Mouse (Mus musculus) gastrocnemius, postnatal 10 days (tissue): ENCODE data around the gene Sox21. TPM values are rescaled to one million over a fixed set of nuclear protein-coding genes. Genes with fewer than 3 reads are reported as not detected.

Experiments
- DNase-seq: peaks from one replicate; pipeline ENCODE4 v3.0.0; 2021; ENCODE audit warnings: mixed read lengths
- microRNA-seq, 2 experiments: library from miRNA; unstranded; fragments of <30 nt; microRNA quantifications; one replicate each; pipeline ENCODE4 v1.2.0; 2021
- total RNA-seq, 2 experiments: library from RNA; stranded (reverse); gene quantifications; 2 replicates each; pipeline ENCODE4 v1.2.3; 2021

The Sox21 gene
- total RNA-seq, 2 experiments from 2014 or later, result not detected

GRCm38 (mm10) chr14:118225061-118225743 lies 11.6 kb downstream of the Sox21 start:
- no peak for DNase-seq

GRCm38 (mm10) chr14:118220885-118221284 lies 15.9 kb downstream of the Sox21 start:
- DNase-seq, result no peak

GRCm38 (mm10) chr14:118216826-118217225 lies 20.0 kb downstream of the Sox21 start:
- no peak for DNase-seq

GRCm38 (mm10) chr14:118212188-118212804 lies 24.5 kb downstream of the Sox21 start:
- no peak for DNase-seq

GRCm38 (mm10) chr14:118209642-118210041 lies 27.2 kb downstream of the Sox21 start:
- DNase-seq, result no peak

GRCm38 (mm10) chr14:118207347-118207746 lies 29.5 kb downstream of the Sox21 start:
- DNase-seq, result no peak

GRCm38 (mm10) chr14:118203031-118203430 lies 33.8 kb downstream of the Sox21 start:
- no peak for DNase-seq

GRCm38 (mm10) chr14:118202006-118202405 lies 34.8 kb downstream of the Sox21 start:
- DNase-seq, result no peak

- DNase-seq, result no peak
Observed at GRCm38 (mm10) chr14:118200731-118201130, 36.1 kb downstream of the Sox21 start.

- no peak for DNase-seq
Observed at GRCm38 (mm10) chr14:118197063-118197462, 39.8 kb downstream of the Sox21 start.

GRCm38 (mm10) chr14:118194219-118194914 lies 42.5 kb downstream of the Sox21 start:
- no peak for DNase-seq

GRCm38 (mm10) chr14:118193663-118194062 lies 43.2 kb downstream of the Sox21 start:
- no peak for DNase-seq

- DNase-seq, result no peak
Observed at GRCm38 (mm10) chr14:118193001-118193628, 43.7 kb downstream of the Sox21 start.

- DNase-seq, result no peak
Observed at GRCm38 (mm10) chr14:118191442-118191841, 45.4 kb downstream of the Sox21 start.

Small RNA genes within 50 kb of the gene (microRNA-seq; reads per million reads assigned to microRNA genes)
- 0 reads per million in 2 experiments for gene Mir6241

Other genes starting within 250 kb of the Sox21 start
- 1 to 10 TPM; 1.3 to 2.0 TPM for gene Dct, start 184.8 kb downstream of the Sox21 start, total RNA-seq
- gene Tgds, start 104.3 kb downstream of the Sox21 start, total RNA-seq, result 10 to 100 TPM in 1 of 2 experiments, 1 to 10 TPM in 1; 9.7 to 12.6 TPM
- gene Gpr180, start 99.9 kb downstream of the Sox21 start, total RNA-seq, result 10 to 100 TPM; 33.2 TPM
- gene Gm9376, start 29.9 kb upstream of the Sox21 start, total RNA-seq, result not detected